In the genomic region with DNA sequence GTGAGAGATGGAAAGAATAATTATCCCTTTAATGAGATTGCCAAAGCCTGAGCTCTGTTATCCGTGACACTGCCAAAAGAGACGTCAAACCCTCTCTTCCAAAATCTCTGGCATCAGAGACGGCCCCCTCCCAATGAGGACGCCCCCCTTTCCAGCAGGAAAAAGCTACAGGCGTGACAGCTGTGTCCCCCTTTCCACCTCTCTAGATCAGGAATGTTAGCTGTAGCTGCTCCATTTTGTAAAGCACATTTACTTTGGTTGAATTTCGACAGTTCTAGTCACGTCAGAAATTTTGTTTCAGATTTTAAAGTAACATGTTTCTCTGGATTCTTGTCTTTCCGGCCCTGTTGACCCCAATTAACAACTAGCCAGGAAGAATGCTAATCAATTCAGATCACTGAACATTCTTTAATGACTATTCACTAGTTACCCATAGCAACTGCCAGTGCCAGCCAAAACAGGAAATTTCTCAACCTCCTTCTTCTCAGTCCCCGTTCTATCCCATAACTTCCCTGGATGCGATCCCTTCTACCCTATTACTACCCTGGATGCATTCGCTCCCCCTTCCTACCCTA, we compare ENCODE assay signal across 15 mouse cellular contexts.
DNase-seq lines count a peak whose midpoint lies in the region; ATAC-seq and TF ChIP-seq lines count a peak whose summit lies in the region.
"Had no signal": no experiment of that assay in that cellular context is flagged by ENCODE, and none has a peak within 500 bp of the region (broad histone marks: within the 10 kb centered on the region; RNA-seq: fewer than 3 reads in every experiment).

No protein-coding gene starts in this region.

- intact Hi-C loops in heart, postnatal 10 days (cut with DNase I), result no loop called here

- H3K9me3 ChIP-seq in forebrain, embryonic 16.5 days (ENCODE audit: control insufficient read depth, low read length), result no peaks in the 10 kb centered on the region
- H3K9me3 ChIP-seq in midbrain, postnatal 0 days (ENCODE audit: low read length), result no peaks in the 10 kb centered on the region
- no peaks in the 10 kb centered on the region for H3K9me3 ChIP-seq in intestine, embryonic 15.5 days
- H3K9me3 ChIP-seq: limb, embryonic 13.5 days had no signal

- H3K9ac ChIP-seq in forebrain, embryonic 16.5 days (replicated peaks; ENCODE audit: low read depth, low read length), result no peak overlapping the region
- no peak overlapping the region for H3K9ac ChIP-seq in midbrain, postnatal 0 days (replicated peaks; ENCODE audit: low read length, poor library complexity, severe bottlenecking)
- H3K9ac ChIP-seq in intestine, embryonic 15.5 days, result no peak overlapping the region
- H3K9ac ChIP-seq: limb, embryonic 13.5 days; liver, postnatal 0 days had no signal

- H3K36me3 ChIP-seq in forebrain, embryonic 16.5 days (ENCODE audit: control insufficient read depth, insufficient read depth), result no peaks in the 10 kb centered on the region
- H3K36me3 ChIP-seq in midbrain, postnatal 0 days (ENCODE audit: insufficient read depth, low read length), result no peaks in the 10 kb centered on the region
- no peaks in the 10 kb centered on the region for H3K36me3 ChIP-seq in intestine, embryonic 15.5 days
- H3K36me3 ChIP-seq: limb, embryonic 13.5 days had no signal

- H3K4me2 ChIP-seq in forebrain, embryonic 16.5 days (ENCODE audit: low read length), result 0 out of 2 replicates have a peak overlapping the region, but pooled peaks have one; percentile 21
- H3K4me2 ChIP-seq in midbrain, postnatal 0 days (ENCODE audit: low read depth, low read length, poor library complexity, severe bottlenecking), result no peak overlapping the region
- no peak overlapping the region for H3K4me2 ChIP-seq in intestine, embryonic 15.5 days (replicated peaks)
- H3K4me2 ChIP-seq: limb, embryonic 13.5 days had no signal

- peak; percentile 34 for DNase-seq in heart, adult 11 months
- DNase-seq in heart, postnatal 10 days, result no peak
- peak; percentile 89 for DNase-seq in Muller cell, postnatal 12 days (ENCODE audit: inconsistent ontology term)
- DNase-seq in midbrain, postnatal 0 days (ENCODE audit: low spot score), result peak; percentile 65
- DNase-seq in lung, postnatal 36 days, result no peak
- DNase-seq: gastrocnemius, adult 2 months; heart, adult 2 months; liver, postnatal 0 days; right cerebral cortex, postnatal 4 days; thymus, adult 2 months had no signal

- no peak overlapping the region for H3K27ac ChIP-seq in forebrain, embryonic 16.5 days (ENCODE audit: low read length)
- H3K27ac ChIP-seq in midbrain, postnatal 0 days (ENCODE audit: low read depth, low read length), result no peak overlapping the region
- H3K27ac ChIP-seq in intestine, embryonic 15.5 days, result no peak overlapping the region
- H3K27ac ChIP-seq: gastrocnemius, adult 2 months; heart, adult 2 months; left cerebral cortex, adult 2 months; limb, embryonic 13.5 days had no signal

- H3K27me3 ChIP-seq in forebrain, embryonic 16.5 days (replicated peaks; ENCODE audit: control insufficient read depth, insufficient read depth, low read length), result no peaks in the 10 kb centered on the region
- no peaks in the 10 kb centered on the region for H3K27me3 ChIP-seq in midbrain, postnatal 0 days (ENCODE audit: insufficient read depth, low read length)
- H3K27me3 ChIP-seq in intestine, embryonic 15.5 days (replicated peaks), result no peaks in the 10 kb centered on the region
- H3K27me3 ChIP-seq: limb, embryonic 13.5 days had no signal

- peaks cover 10% of the 10 kb centered on the region for H3K4me1 ChIP-seq in forebrain, embryonic 16.5 days (replicated peaks; ENCODE audit: control insufficient read depth, insufficient read depth, low read length)
- H3K4me1 ChIP-seq in midbrain, postnatal 0 days (ENCODE audit: insufficient read depth, low read length), result peaks cover 9% of the 10 kb centered on the region
- 0 out of 2 replicates have a peak, but pooled peaks cover 3% of the 10 kb centered on the region for H3K4me1 ChIP-seq in intestine, embryonic 15.5 days (replicated peaks)

- 10% methylated on average over 11 of the region's 11 CpGs for WGBS in forebrain, embryonic 16.5 days
- WGBS in midbrain, postnatal 0 days, result 31% methylated on average over 11 of the region's 11 CpGs
- WGBS in intestine, embryonic 15.5 days, result 73% methylated on average over 11 of the region's 11 CpGs

- TF ChIP-seq CTCF in midbrain, postnatal 0 days (IDR thresholded peaks at IDR 0.05), result no peak

- ATAC-seq in forebrain, embryonic 16.5 days, result peak; percentile 92
- ATAC-seq in midbrain, postnatal 0 days (ENCODE audit: low FRiP score), result peak; percentile 62; the same call in 1 of the 2 replicates
- no peak for ATAC-seq in intestine, embryonic 15.5 days
- ATAC-seq: inflammation-experienced regulatory T-cells, adult 6 months; liver, postnatal 0 days had no signal

- no peak overlapping the region for H3K4me3 ChIP-seq in forebrain, embryonic 16.5 days (replicated peaks; ENCODE audit: low read length)
- no peak overlapping the region for H3K4me3 ChIP-seq in midbrain, postnatal 0 days (ENCODE audit: low read depth, low read length)
- no peak overlapping the region for H3K4me3 ChIP-seq in intestine, embryonic 15.5 days (replicated peaks)
- H3K4me3 ChIP-seq: gastrocnemius, adult 2 months; heart, adult 2 months; left cerebral cortex, adult 2 months; limb, embryonic 13.5 days had no signal

Comparison
In these comparisons a context has a peak if more than half of its experiments do, and no peak if none do; other contexts are left out.
1. DNase-seq: peak in heart, adult 11 months (single experiment), Muller cell, postnatal 12 days (single experiment) and midbrain, postnatal 0 days (single experiment); none in heart, postnatal 10 days (0 of 2) and lung, postnatal 36 days (single experiment).